Mouse (Mus musculus) midbrain, embryonic 11.5 days (tissue): ENCODE data around the gene Obp2b. TPM values are rescaled to one million over a fixed set of nuclear protein-coding genes. Genes with fewer than 3 reads are reported as not detected.
A peak's percentile ranks its signal among the peaks of the same experiment; 100 is the strongest.

ENCODE experiments used
- ATAC-seq: fragments of 200-750 bp; cut with Nextera tagmentation; 2 replicates; pipeline ENCODE4 v1.8.0; 2017; ENCODE audit warnings: moderate TSS enrichment, moderate library complexity; ENCODE audit not compliant: low FRiP score
- DNase-seq: peaks from one replicate; pipeline ENCODE4 v3.0.0; 2015; ENCODE audit warnings: low spot score; ENCODE audit errors: missing footprints
- H3K27ac ChIP-seq: fragments of 300-500 bp; sonication (generic); 2 replicates; pipeline ENCODE4 v1.5.1; 2014; ENCODE audit warnings: low read depth, low read length
- H3K27me3 ChIP-seq: fragments of 300-500 bp; sonication (generic); 2 replicates; pipeline ENCODE4 v1.6.1; 2014; ENCODE audit warnings: mild to moderate bottlenecking, low read length, moderate library complexity, mixed read lengths; ENCODE audit not compliant: control insufficient read depth, insufficient read depth
- H3K36me3 ChIP-seq: fragments of 300-500 bp; sonication (generic); 2 replicates; pipeline ENCODE4 v1.6.1; 2014; ENCODE audit warnings: mild to moderate bottlenecking, low read length, moderate library complexity, mixed read lengths; ENCODE audit not compliant: control insufficient read depth, insufficient read depth
- H3K4me1 ChIP-seq: fragments of 300-500 bp; sonication (generic); 2 replicates; pipeline ENCODE4 v1.6.1; 2014; ENCODE audit warnings: low read length; ENCODE audit not compliant: control insufficient read depth, insufficient read depth
- H3K4me2 ChIP-seq: fragments of 300-500 bp; sonication (generic); 2 replicates; pipeline ENCODE4 v1.6.1; 2014; ENCODE audit warnings: mild to moderate bottlenecking, moderate library complexity
- H3K4me3 ChIP-seq: fragments of 300-500 bp; sonication (generic); 2 replicates; pipeline ENCODE4 v1.5.1; 2014; ENCODE audit warnings: low read depth, low read length
- H3K9ac ChIP-seq: fragments of 300-500 bp; sonication (generic); 2 replicates; pipeline ENCODE4 v1.6.1; 2014; ENCODE audit warnings: low read length
- H3K9me3 ChIP-seq: fragments of 300-500 bp; sonication (generic); 2 replicates; pipeline ENCODE4 v1.6.1; 2016; ENCODE audit warnings: low read length; ENCODE audit not compliant: control insufficient read depth
- WGBS: fragments of 180-500 bp; shearing (Covaris S2); extraction: QIAGEN DNeasy Blood & Tissue Kit; methylation state at CpG from one replicate; pipeline ENCODE4 v1.1.7; 2014; 5-methylcytosine and 5-hydroxymethylcytosine counted together
- polyA plus RNA-seq: library from polyadenylated mRNA; unstranded; fragments of >200 nt; fragmentation: Nextera tagmentation; extraction: Ambion mirVana; gene quantifications from 2 replicates; pipeline ENCODE4 v1.2.1, GENCODE M21; 2014

Gene Obp2b
- polyA plus RNA-seq, 1 experiment from 2014 or later, result not detected

- WGBS, result 80% methylated on average over 4 of the region's 4 CpGs
- peak; percentile 49 for DNase-seq
Observed at GRCm38 (mm10) chr2:25767764-25768163, 31.0 kb downstream of the Obp2b start.

GRCm38 (mm10) chr2:25773507-25773906, 36.7 kb downstream of the Obp2b start:
- Histone ChIP-seq H3K9me3 (no peaks in the 10 kb centered on the region), H3K4me2 (no peak overlapping the region), H3K4me1 (no peaks in the 10 kb centered on the region; the same call in 1 of the 2 replicates), H3K9ac (no peak overlapping the region), H3K4me3 (no peak overlapping the region), H3K27ac (no peak overlapping the region), H3K36me3 (no peaks in the 10 kb centered on the region), H3K27me3 (no peaks in the 10 kb centered on the region)
- 82% methylated on average over 2 of the region's 2 CpGs for WGBS
- no peak for ATAC-seq
- peak; percentile 49 for DNase-seq

More at GRCm38 (mm10) chr2:25767764-25768163, 31.0 kb downstream of the Obp2b start:
- Histone ChIP-seq H3K36me3 (no peaks in the 10 kb centered on the region), H3K9ac (no peak overlapping the region), H3K4me1 (no peaks in the 10 kb centered on the region), H3K4me2 (no peak overlapping the region), H3K9me3 (no peaks in the 10 kb centered on the region), H3K27me3 (no peaks in the 10 kb centered on the region), H3K27ac (no peak overlapping the region), H3K4me3 (no peak overlapping the region)
- no peak for ATAC-seq

- no peaks in the 10 kb centered on the region for H3K36me3 ChIP-seq
- H3K4me2 ChIP-seq, result no peak overlapping the region
- DNase-seq (no peak), ATAC-seq (no peak)
- WGBS, result 71% methylated on average over 2 of the region's 2 CpGs
- no peak overlapping the region for H3K4me3 ChIP-seq
- no peaks in the 10 kb centered on the region; the same call in 1 of the 2 replicates for H3K4me1 ChIP-seq
- no peaks in the 10 kb centered on the region for H3K27me3 ChIP-seq
- no peak overlapping the region for H3K9ac ChIP-seq
- H3K9me3 ChIP-seq, result no peaks in the 10 kb centered on the region
- no peak overlapping the region for H3K27ac ChIP-seq
Observed at GRCm38 (mm10) chr2:25774640-25775039, 37.8 kb downstream of the Obp2b start.

- Histone ChIP-seq H3K27ac (no peak overlapping the region), H3K9me3 (no peaks in the 10 kb centered on the region), H3K4me1 (no peaks in the 10 kb centered on the region; the same call in 1 of the 2 replicates), H3K9ac (no peak overlapping the region), H3K27me3 (no peaks in the 10 kb centered on the region), H3K4me3 (no peak overlapping the region), H3K4me2 (no peak overlapping the region), H3K36me3 (no peaks in the 10 kb centered on the region)
- no peak for ATAC-seq
- peak; percentile 56 for DNase-seq
- WGBS, result 49% methylated on average over 3 of the region's 3 CpGs
Observed at GRCm38 (mm10) chr2:25775991-25776390, 39.2 kb downstream of the Obp2b start.

GRCm38 (mm10) chr2:25776717-25777116, 39.9 kb downstream of the Obp2b start, which contains the start of gene Lcn11:
TSS of gene Lcn11 (plus strand) at chr2:25777017.
- no peak within 1 kb of the TSS for H3K9ac ChIP-seq
- no peak within 1 kb of the TSS for H3K27ac ChIP-seq
- no peaks in the 10 kb centered on the region for H3K27me3 ChIP-seq
- H3K9me3 ChIP-seq, result no peaks in the 10 kb centered on the region
- 90% methylated on average over 1 of the region's 1 CpGs for WGBS
- H3K4me3 ChIP-seq, result no peak within 1 kb of the TSS
- no peak for ATAC-seq
- no peaks in the 10 kb centered on the region for H3K36me3 ChIP-seq
- DNase-seq, result no peak
- no peaks in the 10 kb centered on the region; the same call in 1 of the 2 replicates for H3K4me1 ChIP-seq
- H3K4me2 ChIP-seq, result no peak within 1 kb of the TSS

GRCm38 (mm10) chr2:25779076-25779475, 42.3 kb downstream of the Obp2b start:
- ATAC-seq (no peak), DNase-seq (no peak)
- Histone ChIP-seq H3K9ac (no peak overlapping the region), H3K4me3 (no peak overlapping the region), H3K27ac (no peak overlapping the region), H3K9me3 (no peaks in the 10 kb centered on the region), H3K36me3 (no peaks in the 10 kb centered on the region), H3K4me2 (no peak overlapping the region), H3K4me1 (no peaks in the 10 kb centered on the region; the same call in 1 of the 2 replicates), H3K27me3 (no peaks in the 10 kb centered on the region)
- 87% methylated on average over 9 of the region's 9 CpGs for WGBS

GRCm38 (mm10) chr2:25780921-25781320, 44.1 kb downstream of the Obp2b start:
- Histone ChIP-seq H3K4me3 (no peak overlapping the region), H3K36me3 (no peaks in the 10 kb centered on the region), H3K4me2 (no peak overlapping the region), H3K9me3 (no peaks in the 10 kb centered on the region), H3K27me3 (no peaks in the 10 kb centered on the region), H3K9ac (no peak overlapping the region), H3K27ac (no peak overlapping the region), H3K4me1 (no peaks in the 10 kb centered on the region; the same call in 1 of the 2 replicates)
- ATAC-seq, result no peak
- DNase-seq, result no peak
- WGBS, result 69% methylated on average over 4 of the region's 4 CpGs

- Histone ChIP-seq H3K36me3 (no peaks in the 10 kb centered on the region), H3K4me3 (no peak within 1 kb of the TSS), H3K9me3 (no peaks in the 10 kb centered on the region), H3K4me2 (no peak within 1 kb of the TSS), H3K27ac (no peak within 1 kb of the TSS), H3K9ac (no peak within 1 kb of the TSS), H3K27me3 (no peaks in the 10 kb centered on the region), H3K4me1 (no peaks in the 10 kb centered on the region)
- WGBS, result 86% methylated on average over 3 of the region's 3 CpGs
- DNase-seq (no peak), ATAC-seq (no peak)
Observed at GRCm38 (mm10) chr2:25781957-25782356, 45.1 kb downstream of the Obp2b start, which contains the start of gene Gm13539. TSS of gene Gm13539 (plus strand) at chr2:25782257.

- no peaks in the 10 kb centered on the region for H3K9me3 ChIP-seq
- peak; percentile 44 for DNase-seq
- ATAC-seq, result no peak
- WGBS, result 76% methylated on average over 5 of the region's 5 CpGs
- no peak overlapping the region for H3K4me3 ChIP-seq
- H3K9ac ChIP-seq, result no peak overlapping the region
- H3K4me1 ChIP-seq, result no peaks in the 10 kb centered on the region
- H3K27ac ChIP-seq, result no peak overlapping the region
- H3K36me3 ChIP-seq, result no peaks in the 10 kb centered on the region
- no peaks in the 10 kb centered on the region for H3K27me3 ChIP-seq
- H3K4me2 ChIP-seq, result no peak overlapping the region
Observed at GRCm38 (mm10) chr2:25785573-25786322, 48.9 kb downstream of the Obp2b start.
